Mouse (Mus musculus) kidney, adult 2 months (tissue): ENCODE results near the gene Lmo7. TPM values are rescaled to one million over a fixed set of nuclear protein-coding genes. Genes with fewer than 3 reads are reported as not detected.
A peak's percentile ranks its signal among the peaks of the same experiment; 100 is the strongest.

Source experiments
- DNase-seq: peaks from one replicate; pipeline ENCODE4 v3.0.0; 2021
- H3K27ac ChIP-seq: fragments of 200-500 bp; 2 replicates; pipeline ENCODE4 v1.5.1; 2012; ENCODE audit warnings: low read depth, low read length, control low read depth, inconsistent platforms; ENCODE audit not compliant: insufficient read depth
- H3K27me3 ChIP-seq: fragments of 200-500 bp; replicated peaks from 2 replicates; pipeline ENCODE4 v1.6.1; 2012; ENCODE audit warnings: mild to moderate bottlenecking, moderate library complexity, low read length, inconsistent platforms; ENCODE audit not compliant: control insufficient read depth, insufficient read depth
- H3K36me3 ChIP-seq: fragments of 200-500 bp; 2 replicates; pipeline ENCODE4 v1.6.1; 2012; ENCODE audit warnings: mild to moderate bottlenecking, moderate library complexity, low read length, inconsistent platforms; ENCODE audit not compliant: control insufficient read depth, insufficient read depth
- H3K4me1 ChIP-seq: fragments of 200-500 bp; 2 replicates; pipeline ENCODE4 v1.6.1; 2011; ENCODE audit warnings: low read length; ENCODE audit not compliant: control insufficient read depth, insufficient read depth
- H3K4me3 ChIP-seq: fragments of 200-500 bp; 2 replicates; pipeline ENCODE4 v1.5.1; 2011; ENCODE audit warnings: mild to moderate bottlenecking, low read depth, low read length, control low read depth; ENCODE audit not compliant: insufficient read depth
- CTCF ChIP-seq: fragments of 200-500 bp; conservative IDR thresholded peaks from 2 replicates; pipeline ENCODE4 v1.5.1; 2011; ENCODE audit warnings: low read depth, mild to moderate bottlenecking, control low read depth, low read length, moderate library complexity, mixed read lengths; ENCODE audit not compliant: insufficient read depth, insufficient read length
- POLR2A ChIP-seq: fragments of 200-500 bp; IDR thresholded peaks from one replicate; pipeline ENCODE4 v1.6.1; 2011; ENCODE audit warnings: low read depth, low read length, control low read depth
- WGBS: fragments of 180-500 bp; shearing (Covaris S2); methylation state at CpG from one replicate; pipeline ENCODE4 v1.1.7; 2018; 5-methylcytosine and 5-hydroxymethylcytosine counted together
- polyA plus RNA-seq: library from polyadenylated mRNA; depleted of rRNA; stranded (reverse); fragments of >200 nt; gene quantifications from 2 replicates; pipeline ENCODE4 v1.2.3, GENCODE M21; 2012

Gene Lmo7
- polyA plus RNA-seq, 1 experiment, result 40.0 TPM

DNA sequence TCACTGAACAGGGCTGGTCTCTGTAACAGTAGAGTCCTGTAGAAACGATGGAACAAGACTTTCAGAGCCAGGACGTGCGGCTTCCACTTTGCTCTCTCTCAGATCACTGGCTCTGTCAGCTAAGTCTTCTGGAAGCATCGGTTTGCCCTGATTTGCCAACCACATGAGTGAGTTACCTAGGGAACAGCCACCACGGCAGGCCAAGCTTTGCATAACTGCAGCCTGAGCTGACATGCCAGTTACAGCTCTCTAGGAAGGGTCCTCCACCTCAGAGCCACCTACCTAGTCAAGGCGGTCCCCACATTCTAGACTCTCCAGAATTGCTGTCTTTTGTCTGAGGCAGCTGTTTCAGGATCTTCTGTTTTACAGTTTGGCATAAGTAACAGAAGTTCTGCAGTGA lies 107.4 kb downstream of the Lmo7 start:
- Histone ChIP-seq H3K27me3 (no peaks in the 10 kb centered on the region), H3K27ac (no peak overlapping the region), H3K36me3 (no peaks in the 10 kb centered on the region), H3K4me1 (peaks cover 46% of the 10 kb centered on the region), H3K4me3 (no peak overlapping the region)
- TF ChIP-seq CTCF (no peak), POLR2A (no peak)
- DNase-seq, result no peak
- 51% methylated on average over 6 of the region's 6 CpGs for WGBS

DNA sequence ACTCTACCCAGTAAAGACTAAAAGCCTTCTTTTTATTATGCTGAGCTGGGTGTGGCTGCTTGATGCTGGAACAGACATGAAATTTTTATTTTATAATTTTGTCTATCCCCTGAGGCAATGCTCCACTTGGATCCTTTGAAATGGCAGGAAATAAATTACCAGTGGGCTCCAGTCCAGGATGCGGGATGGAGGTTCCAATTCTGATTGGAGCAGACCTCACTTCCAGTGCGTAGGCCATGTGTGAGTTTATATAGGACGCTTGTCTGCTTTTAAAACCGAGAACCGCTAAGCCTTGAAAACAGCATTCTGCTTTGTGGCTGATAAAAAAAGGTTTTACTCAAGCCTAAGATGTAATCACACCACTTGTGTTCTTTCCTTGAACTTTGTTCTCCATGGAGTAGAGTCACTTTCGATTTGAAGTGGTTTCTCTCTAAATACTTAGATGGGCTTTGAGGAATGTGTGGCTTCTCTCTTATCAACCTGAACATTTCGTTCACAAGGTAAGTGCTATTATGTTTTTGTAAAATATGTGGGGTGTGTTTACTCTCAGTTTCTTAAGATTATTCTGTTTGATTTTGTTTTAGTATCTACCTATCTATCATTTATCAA lies 108.6 kb downstream of the Lmo7 start:
- H3K27me3 ChIP-seq, result no peaks in the 10 kb centered on the region
- 63% methylated on average over 7 of the region's 7 CpGs for WGBS
- H3K4me1 ChIP-seq, result peaks cover 43% of the 10 kb centered on the region
- H3K27ac ChIP-seq, result no peak overlapping the region
- TF ChIP-seq CTCF, result no peak
- TF ChIP-seq POLR2A, result no peak
- H3K4me3 ChIP-seq, result no peak overlapping the region
- DNase-seq, result peak; percentile 21
- no peaks in the 10 kb centered on the region for H3K36me3 ChIP-seq

DNA sequence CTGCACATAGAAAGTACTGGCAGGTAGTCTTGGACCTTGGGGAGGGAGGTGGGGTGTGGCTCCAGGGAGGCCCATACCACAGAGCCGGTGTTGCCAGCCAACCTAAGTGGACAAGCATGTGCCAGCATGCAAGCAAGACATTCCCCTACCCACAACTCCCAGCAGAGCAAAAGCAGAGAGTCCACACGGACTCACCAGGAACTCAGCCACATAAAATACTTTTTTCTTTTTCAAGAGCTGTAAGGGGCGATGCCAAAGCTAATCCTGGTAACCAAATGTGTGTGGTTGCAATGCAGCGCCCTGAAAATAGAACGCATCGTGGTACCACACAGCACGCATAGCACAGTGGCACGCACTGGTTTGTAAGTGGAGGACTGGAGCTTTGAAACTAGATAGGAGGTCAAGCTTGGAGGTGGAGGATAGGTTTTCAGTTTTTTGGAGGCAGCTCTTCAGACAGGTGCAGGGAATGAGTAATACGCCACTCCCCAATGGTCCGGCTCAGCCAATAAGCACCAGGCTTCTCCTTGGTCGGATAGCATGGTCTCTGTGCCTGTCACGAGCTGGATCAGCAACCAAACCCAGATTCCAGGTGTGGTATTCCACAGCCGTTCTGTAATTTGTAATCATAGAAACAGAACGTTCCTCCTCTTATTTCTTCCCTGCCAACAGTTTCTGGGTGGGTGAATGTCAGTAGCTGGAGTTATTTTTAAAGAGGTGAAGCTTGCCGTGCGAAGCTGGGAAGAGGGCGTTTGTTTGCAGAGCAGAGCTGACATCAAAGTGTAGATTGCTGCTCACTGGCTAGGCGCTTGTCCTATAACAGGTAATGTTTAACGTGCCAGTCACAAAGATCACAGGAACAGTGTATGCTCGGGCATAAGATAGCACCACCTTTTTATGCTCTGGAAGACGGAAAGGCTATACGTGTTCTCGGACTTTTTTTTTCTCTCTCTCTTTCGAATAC lies 110.3 kb downstream of the Lmo7 start:
- H3K4me3 ChIP-seq, result peak overlapping the region; percentile 53
- peaks cover 37% of the 10 kb centered on the region for H3K4me1 ChIP-seq
- DNase-seq, result peak; percentile 69
- H3K36me3 ChIP-seq, result no peaks in the 10 kb centered on the region
- H3K27ac ChIP-seq, result peak overlapping the region; percentile 91
- TF ChIP-seq CTCF (no peak), POLR2A (no peak)
- no peaks in the 10 kb centered on the region for H3K27me3 ChIP-seq
- WGBS, result 27% methylated on average over 24 of the region's 24 CpGs

DNA sequence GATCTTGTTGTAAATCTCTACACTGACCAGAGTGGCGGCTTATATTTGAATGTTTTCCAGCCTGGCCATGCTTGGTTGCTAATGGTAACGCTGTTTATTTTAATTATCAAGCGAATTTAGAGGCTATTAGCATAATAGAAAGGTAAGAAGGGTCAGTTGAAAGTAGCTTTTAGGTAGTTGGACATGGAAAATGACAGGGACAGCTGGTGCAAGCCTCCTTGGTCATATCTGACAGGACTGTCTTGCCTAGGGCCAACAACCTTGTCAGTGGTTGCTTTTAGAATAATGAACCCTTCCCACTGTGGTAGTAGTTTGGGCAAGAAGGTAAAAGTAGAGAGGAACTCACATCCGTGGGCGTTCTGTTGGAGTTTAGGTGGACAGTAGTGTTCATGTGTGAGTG lies 111.5 kb downstream of the Lmo7 start:
- H3K4me3 ChIP-seq, result peak overlapping the region; percentile 75
- DNase-seq, result no peak
- WGBS, result 24% methylated on average over 5 of the region's 5 CpGs
- no peaks in the 10 kb centered on the region for H3K36me3 ChIP-seq
- TF ChIP-seq CTCF (no peak), POLR2A (no peak)
- H3K27me3 ChIP-seq, result no peaks in the 10 kb centered on the region
- H3K4me1 ChIP-seq, result peaks cover 33% of the 10 kb centered on the region; the same call in 1 of the 2 replicates
- peak overlapping the region; percentile 97 for H3K27ac ChIP-seq

DNA sequence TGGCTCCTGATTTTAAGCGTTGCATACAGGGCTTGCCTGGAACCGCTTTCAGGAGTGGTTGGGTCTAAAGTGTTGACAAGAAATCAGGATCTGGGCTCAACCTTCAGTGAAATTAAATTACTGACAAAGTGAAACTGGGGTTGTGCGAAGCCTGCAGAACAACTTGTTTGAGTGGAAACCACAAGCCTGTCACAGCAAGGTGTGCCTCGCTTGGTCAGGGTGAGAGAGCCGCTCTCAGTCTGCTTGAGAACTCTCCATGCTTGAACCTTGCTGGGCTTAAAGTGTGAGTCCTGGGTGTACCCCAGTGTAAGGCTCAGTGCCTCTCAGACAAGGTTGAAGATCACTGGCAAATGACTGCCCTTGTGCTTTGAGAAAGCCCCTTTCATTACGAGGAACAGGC lies 112.8 kb downstream of the Lmo7 start:
- Histone ChIP-seq H3K36me3 (no peaks in the 10 kb centered on the region), H3K4me3 (peak overlapping the region; percentile 38), H3K27ac (peak overlapping the region; percentile 49), H3K4me1 (peaks cover 23% of the 10 kb centered on the region; the same call in 1 of the 2 replicates), H3K27me3 (no peaks in the 10 kb centered on the region)
- no peak for TF ChIP-seq POLR2A
- no peak for TF ChIP-seq CTCF
- WGBS, result 34% methylated on average over 6 of the region's 6 CpGs
- DNase-seq, result no peak

DNA sequence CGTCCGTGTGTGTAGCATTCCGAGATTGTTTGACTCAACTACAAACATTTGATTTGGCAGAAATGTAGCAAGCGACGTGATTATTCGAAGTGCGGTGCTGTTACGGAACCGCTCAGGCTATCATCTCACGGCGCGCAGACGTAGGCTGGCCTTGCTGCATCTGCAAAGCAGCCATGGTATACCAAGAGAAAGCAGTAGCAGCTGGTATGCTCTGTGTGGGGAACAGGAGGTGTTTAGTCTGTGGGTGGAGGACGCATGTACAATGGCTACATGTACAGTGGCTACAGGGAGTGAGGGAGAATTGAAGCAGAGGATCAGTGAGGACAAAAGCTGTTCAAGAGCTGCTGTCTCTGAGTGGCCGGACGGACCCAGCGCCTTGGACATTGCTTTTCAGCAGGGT lies 113.7 kb downstream of the Lmo7 start:
- 70% methylated on average over 17 of the region's 17 CpGs for WGBS
- Histone ChIP-seq H3K27me3 (no peaks in the 10 kb centered on the region), H3K27ac (peak overlapping the region; percentile 1), H3K36me3 (no peaks in the 10 kb centered on the region), H3K4me3 (peak overlapping the region; percentile 29; the same call in 1 of the 2 replicates), H3K4me1 (peaks cover 23% of the 10 kb centered on the region; the same call in 1 of the 2 replicates)
- no peak for DNase-seq
- TF ChIP-seq CTCF (no peak), POLR2A (no peak)

DNA sequence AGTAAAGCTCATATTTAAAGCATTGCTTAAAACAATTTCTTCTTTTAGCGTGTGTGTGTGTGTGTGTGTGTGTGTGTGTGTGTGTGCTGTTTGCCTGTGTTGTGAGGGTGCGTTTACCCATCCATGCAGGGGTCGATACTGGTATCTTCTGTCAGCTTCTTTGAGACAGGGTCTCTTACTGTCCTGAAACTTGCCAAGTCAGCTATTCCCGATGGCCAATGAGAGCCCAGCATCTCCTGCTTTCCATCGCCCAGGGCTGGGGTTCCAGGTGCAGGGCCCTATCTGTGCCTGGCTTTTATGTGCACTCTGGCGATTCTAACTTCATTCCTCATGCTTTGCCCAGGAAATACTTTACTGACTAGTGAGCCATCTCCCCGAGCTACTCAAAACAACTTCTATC lies 114.7 kb downstream of the Lmo7 start:
- no peak for TF ChIP-seq CTCF
- no peak for TF ChIP-seq POLR2A
- 46% methylated on average over 7 of the region's 7 CpGs for WGBS
- no peak for DNase-seq
- Histone ChIP-seq H3K27me3 (no peaks in the 10 kb centered on the region), H3K4me1 (peaks cover 29% of the 10 kb centered on the region; the same call in 1 of the 2 replicates), H3K4me3 (no peak overlapping the region), H3K27ac (peak overlapping the region; percentile 39; the same call in 1 of the 2 replicates), H3K36me3 (no peaks in the 10 kb centered on the region)
